Mouse (Mus musculus): ENCODE results near the gene Ppp1r13l.
A peak's percentile ranks its signal among the peaks of the same experiment; 100 is the strongest.

The Ppp1r13l gene

DNA sequence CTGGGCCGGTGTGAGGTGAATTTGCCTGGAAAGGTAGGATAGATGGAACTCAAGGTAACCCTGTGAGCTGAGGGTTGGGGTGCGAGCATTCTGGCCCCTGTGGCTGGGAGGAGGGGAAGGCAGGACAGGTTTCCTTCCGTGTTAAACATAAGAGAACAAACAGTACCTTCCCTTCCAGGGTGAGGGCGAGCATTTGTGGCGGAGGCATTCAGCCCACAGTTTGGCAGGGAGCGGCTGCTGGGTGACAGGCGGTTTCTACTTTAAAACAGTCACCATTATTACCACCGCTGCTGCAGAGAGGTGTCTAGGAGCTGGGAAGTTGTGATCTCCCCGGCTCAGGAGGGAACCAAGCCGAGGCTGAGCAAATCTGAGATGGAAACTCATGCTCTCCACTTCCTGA is 22.4 kb upstream of the Ppp1r13l start:
- DNase-seq (ENCODE audit: low spot score in 2 of 2), result no peak

DNA sequence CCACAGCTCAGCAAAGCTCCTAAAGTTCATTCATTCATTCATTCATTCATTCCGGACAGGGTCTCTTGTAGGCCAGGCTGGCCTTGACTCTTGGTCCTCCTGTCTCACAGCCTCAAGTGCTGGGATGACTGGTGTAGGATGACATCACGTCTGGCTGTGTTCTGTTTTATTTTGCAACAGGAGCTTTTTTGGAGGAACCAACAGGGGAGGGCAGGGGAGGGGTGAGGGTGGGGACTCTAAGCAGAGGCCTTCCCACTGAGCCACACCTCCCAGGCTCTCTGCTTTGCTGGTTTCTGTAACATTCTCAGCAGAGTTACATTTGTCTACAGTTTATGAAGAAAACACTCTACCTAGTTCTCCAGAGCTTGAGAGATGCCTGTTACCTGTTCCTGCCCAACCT is 21.5 kb upstream of the Ppp1r13l start:
- no peak for DNase-seq (ENCODE audit: low spot score in 2 of 2)

DNA sequence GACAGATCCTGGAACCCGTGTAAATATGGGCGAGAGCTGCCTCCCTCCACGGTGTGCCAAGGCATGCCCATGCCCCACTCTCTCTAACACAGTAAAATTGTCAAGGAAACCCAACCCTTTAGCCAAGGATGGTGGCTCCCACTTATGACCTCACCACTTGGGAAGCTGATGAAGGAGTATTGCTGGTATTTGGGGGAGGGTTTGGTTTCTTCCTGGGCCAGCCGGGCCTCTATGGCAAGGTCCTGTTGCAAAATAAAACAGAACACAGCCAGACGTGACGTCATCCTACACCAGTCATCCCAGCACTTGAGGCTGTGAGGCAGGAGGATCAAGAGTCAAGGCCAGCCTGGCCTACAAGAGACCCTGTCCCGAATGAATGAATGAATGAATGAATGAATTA is 21.0 kb upstream of the Ppp1r13l start:
- no peak for DNase-seq (ENCODE audit: low spot score in 2 of 2)

DNA sequence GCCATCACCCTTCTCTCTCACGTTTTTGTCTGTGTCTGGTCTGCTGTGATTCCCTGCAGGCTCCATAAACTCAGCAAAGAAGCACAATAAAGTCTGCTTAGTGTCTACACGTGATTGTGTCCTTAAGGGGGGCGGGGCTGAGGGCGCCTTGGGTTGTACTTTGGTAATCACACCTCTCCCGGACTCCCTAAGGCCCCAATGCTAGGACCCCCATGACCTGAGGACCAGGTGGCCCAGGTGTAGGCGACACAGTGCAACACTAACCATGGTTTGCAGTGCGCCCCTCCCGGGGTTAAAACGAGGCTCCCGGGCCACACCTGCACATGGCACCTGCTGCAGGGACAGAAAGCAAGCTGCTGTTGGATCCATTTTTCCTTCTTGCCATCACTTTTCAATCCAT is 18.3 kb upstream of the Ppp1r13l start:
- no peak for DNase-seq (ENCODE audit: low spot score in 2 of 2)

GRCm38 (mm10) chr7:19341761-19342409 is 17.7 kb upstream of the Ppp1r13l start:
- no peak for DNase-seq (ENCODE audit: low spot score in 2 of 2)

DNA sequence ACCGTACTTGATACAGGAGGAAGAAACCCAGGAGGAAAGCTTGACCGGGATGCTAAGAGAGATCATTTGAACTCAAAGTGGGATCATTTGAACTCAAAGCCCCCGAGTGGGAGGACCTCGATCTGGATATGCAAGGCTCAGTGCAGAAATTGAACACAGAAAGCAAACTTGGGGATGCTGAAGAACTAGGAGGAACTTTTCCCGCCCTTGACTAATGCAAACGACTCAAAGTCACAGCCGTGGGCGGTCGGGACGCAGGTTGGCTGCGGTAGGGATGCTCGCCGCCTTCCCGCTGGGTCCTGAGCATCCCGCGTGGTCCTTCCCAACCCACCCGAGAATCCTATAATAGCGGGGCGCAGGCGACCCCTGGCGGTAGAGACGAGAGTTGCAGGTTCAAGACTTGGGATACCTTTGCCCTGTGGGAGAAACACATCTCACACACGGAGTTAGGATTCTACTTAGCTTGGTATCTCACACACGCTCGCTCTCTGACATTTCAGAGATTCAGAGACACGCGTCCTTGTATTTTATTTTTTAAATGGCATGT is 17.0 kb upstream of the Ppp1r13l start:
- DNase-seq (ENCODE audit: low spot score in 2 of 2), result peak; percentile 81 to 86

DNA sequence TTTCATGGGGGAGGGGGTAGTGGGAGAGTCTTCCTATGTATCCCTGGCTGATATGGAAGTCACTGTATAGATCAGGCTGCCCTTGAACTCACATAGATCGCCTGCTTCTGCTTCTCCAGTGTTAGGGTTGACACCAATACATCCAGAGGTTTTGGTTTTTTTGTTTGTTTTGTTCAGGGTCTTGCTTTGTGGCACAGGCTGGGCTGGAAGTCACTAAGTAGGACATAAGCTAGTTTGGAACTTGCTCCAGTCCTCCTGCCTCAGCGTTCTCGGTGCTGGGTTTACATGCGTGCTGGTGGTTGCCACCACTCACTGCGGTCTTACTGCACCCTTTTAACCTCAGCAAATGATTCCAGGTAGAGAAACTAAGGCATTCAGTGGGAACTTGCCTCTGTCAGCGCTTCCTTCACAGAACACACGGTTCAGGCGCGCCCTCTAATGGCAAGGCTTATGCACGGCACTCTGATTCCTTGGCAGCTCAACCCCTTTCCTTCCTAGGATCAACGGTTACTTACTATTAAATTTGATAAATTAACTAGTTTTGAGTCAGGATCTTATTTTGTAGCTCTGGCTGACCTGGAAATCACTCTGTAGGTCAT is 16.2 kb upstream of the Ppp1r13l start:
- peak; percentile 62 to 68 for DNase-seq (ENCODE audit: low spot score in 2 of 2)

DNA sequence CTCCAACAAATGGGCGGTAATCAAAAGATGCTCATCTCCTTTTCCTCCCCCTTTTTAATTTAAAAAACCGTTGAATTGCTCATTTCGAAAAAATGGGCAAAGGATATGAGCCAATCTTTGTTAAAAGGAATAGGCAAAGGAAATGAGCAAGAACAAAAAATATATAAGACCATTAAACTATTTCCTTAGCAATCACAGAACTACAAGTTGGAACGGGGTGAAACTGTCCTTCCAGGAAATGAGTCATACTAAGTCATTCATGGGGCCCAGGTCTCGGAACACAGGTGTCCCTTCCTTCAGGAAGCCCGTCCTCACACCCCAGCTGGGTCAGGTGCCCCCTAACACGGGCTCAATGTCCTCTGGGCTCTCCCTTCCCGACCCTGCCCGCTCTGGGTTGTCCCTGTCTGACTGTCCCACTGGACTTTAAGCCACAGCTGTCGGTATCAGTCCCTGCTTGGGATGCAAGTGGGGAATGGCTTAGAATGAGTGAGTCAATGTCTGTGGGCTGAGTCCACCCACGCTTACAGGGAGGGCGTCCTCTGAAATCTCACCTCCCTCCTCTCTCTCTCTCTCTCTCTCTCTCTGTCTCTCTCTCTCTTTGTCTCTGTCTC is 15.2 kb upstream of the Ppp1r13l start, which contains the start of gene Ercc1:
Ercc1 (plus strand) TSS at position 542 of the 611 bp plus-strand sequence.
- no peak for DNase-seq (ENCODE audit: low spot score in 2 of 2)

DNA sequence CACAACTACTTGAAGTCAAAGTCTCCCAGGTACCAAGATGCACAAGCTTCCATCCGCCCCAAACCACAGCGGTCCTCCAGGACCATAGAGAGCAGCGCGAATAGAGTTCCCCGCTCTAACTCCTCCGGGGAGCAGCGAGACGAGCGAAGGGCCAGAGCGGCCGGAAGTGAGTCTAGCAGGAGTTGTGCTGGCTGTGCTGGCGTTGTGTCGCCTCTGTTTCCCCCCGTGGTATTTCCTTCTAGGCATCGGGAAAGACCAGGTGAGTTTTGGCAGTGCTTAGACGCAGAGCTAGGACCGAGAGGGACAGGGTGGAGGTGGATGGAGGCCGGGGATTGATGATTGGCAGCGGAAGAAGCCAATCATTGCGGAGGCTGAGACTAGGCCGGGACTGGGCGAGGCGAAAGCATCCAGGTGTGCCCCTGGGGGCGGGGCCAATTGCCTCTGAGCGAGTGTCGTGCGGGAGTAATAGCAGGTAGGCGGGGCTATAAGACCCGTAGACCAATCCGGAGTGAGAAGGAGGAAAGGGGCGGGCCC is 14.5 kb upstream of the Ppp1r13l start:
- peak; percentile 92 to 95 for DNase-seq (ENCODE audit: low spot score in 2 of 2)

GRCm38 (mm10) chr7:19349188-19349915 is 10.2 kb upstream of the Ppp1r13l start:
- no peak for DNase-seq (ENCODE audit: low spot score in 2 of 2)

DNA sequence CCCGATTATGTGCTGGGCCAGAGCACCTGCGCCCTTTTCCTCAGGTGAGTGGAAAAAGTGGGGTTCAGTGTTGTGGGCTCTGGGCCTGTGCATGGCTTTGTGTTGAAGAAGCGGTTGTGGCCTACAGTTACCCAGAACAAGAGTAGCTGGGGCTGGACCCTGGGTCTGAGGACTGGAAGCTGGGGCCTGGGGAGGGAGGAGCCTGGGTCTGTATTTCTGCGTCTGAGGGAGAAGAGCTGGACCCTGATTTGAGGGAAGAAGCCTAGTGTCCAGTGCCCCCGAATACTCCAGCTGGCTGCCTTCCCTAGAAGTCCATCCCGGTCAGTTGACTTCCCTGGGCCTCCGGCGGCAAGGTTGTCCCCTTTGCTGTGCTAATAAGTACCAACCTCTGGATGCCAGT is 9.3 kb upstream of the Ppp1r13l start:
- no peak for DNase-seq (ENCODE audit: low spot score in 2 of 2)

- no peak for DNase-seq (ENCODE audit: low spot score in 2 of 2)
Observed at GRCm38 (mm10) chr7:19354991-19355390, 4.6 kb upstream of the Ppp1r13l start.

GRCm38 (mm10) chr7:19356311-19356710 is 3.2 kb upstream of the Ppp1r13l start:
- no peak for DNase-seq (ENCODE audit: low spot score in 2 of 2)

DNA sequence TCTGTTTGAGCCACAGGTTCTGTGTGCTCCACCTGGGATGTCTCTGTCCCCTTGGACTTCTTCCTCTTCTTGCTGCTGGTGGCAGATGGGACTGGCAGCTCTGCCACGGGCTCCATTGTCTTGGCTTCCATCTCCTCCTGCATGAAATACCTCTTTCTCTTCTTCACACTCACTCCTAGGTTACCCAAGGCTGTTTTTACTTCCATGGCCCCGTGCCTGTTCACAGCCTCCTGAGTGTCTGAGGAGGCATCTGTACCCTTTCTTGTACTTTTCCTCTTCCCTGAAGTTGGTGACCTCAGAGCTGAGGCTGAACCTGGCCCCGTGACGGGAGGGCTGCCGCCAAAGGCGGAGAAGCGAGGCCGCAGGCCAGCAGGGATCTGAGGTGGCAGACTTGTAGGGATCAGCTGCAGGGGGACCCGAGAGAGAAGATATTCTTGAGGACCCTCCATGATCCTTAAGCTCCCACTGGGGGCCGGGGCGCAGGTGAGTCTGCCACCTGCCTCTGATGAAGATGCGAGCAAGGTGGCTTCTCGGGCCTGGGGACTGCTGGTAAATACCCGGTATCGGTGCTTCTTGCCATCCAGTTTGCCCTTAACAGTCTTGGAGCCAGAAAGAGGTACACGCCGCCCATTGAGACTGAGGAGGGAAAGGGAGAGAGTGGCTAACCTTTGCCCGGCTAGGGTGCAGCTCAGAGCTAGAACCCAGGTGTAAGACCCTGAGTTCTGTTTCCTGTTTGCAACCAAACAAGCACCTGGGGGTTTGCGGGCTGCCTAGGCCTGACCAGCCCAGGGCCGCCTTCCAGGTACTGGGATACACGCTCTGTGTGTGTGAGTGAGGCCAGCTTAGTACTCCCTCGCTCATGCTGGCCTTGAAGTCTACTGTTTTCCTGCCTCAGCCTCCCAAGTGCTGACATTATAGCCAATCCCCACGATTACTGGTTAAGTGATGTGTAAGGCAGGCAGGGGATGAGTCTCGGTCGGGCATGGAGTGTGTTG is 1.9 kb upstream of the Ppp1r13l start:
- DNase-seq (ENCODE audit: low spot score in 2 of 2), result no peak

DNA sequence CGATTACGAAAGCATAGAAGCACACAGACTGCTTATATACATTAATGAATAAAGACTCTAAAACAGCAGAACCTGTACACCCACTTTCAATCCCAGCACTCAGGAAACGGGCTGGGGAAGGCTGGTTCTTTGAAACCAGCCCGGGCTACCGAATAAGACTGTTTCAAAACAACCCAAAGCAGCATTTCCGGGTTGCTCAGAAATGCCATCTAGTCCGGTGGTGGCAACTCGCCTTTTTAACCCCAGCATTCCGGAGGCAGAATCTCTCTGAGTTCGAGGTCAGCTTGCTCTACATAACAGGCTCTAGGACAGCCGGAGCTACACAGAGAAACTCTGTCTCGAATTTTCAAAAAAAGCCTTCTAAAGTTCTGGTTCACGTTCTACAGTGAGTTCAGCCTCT is 915 bp upstream of the Ppp1r13l start:
- no peak for DNase-seq (ENCODE audit: low spot score in 2 of 2)

DNA sequence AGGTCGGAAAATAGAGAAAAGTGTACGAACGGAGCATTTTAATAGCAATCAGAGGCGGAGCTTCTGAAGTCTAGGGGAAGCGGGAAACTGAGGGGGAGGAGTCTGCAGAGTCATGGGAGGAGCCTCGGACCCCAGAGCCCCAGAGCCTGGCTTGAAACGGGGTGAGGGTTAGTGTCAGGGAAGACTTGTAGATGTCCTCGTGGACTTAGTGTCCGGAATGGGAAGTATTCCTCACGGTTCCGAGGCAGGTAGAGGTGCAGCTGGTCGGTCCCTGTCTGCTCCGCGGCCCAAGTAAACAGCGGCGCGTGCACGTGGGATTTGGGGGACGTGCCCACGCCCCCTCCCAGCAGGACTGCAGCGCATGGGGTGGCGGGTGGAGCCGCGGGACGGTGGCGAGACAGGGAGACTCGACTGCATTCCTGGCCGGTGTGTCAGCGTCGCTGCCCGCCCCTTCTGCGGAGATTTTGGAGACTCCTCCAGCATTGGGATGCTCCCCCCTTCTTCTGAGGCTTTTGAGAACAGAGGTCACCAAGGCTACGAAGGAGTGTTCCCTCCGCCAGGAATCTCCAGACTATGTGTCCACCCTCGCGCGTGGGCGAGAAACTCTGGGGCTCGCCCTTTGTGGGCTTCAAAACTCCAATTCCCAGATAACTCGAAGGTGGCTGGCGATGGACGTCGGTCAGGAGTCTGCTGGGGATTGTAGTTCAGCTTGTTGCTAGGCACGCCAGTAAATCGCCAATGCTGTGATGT is 518 bp downstream of the Ppp1r13l start:
- peak; percentile 80 to 84 for DNase-seq (ENCODE audit: low spot score in 2 of 2)

GRCm38 (mm10) chr7:19360944-19361343 is 1.4 kb downstream of the Ppp1r13l start:
- peak; percentile 92 to 94 for DNase-seq (ENCODE audit: low spot score in 2 of 2)

- DNase-seq (ENCODE audit: low spot score in 2 of 2), result peak; percentile 83 to 88
Observed at GRCm38 (mm10) chr7:19361720-19362119, 2.2 kb downstream of the Ppp1r13l start.

DNA sequence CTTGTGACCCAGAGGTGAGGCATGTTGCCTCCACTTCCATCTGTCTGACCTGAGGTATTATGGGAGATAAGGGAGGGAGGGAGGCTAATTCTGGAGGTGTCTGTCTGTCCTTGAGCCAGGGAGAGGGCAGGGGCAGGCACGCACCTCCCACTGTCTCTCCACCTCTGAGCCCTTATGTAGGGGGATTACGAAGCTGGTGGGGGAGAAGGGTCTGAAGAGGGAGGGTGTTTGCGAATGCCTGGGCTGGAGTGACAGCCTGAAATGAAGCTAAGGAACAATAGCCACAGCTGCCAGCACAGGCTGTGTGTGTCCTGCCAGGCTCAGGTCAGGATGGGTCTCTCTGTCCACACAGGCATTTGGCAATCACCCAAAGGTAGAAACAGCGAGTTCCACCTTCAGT is 2.7 kb downstream of the Ppp1r13l start:
- no peak for DNase-seq (ENCODE audit: low spot score in 2 of 2)

- DNase-seq (ENCODE audit: low spot score in 2 of 2), result peak; percentile 80 to 89
Observed at GRCm38 (mm10) chr7:19363881-19364280, 4.3 kb downstream of the Ppp1r13l start.

All from urinary bladder, postnatal 36 days (tissue).